Mouse (Mus musculus) intestine, embryonic 16.5 days (tissue): ENCODE measurements around the gene Zfp60. TPM values are rescaled to one million over a fixed set of nuclear protein-coding genes. Genes with fewer than 3 reads are reported as not detected.
"Not testable (repeated sequence)": the region's sequence is repeated elsewhere in the genome, so short reads cannot be mapped to it uniquely, and the experiment has no call there.

Source experiments
- ATAC-seq: fragments of 200-750 bp; cut with Nextera tagmentation; 2 replicates; pipeline ENCODE4 v1.8.0; 2017; ENCODE audit warnings: moderate TSS enrichment, moderate library complexity
- H3K27ac ChIP-seq: fragments of 300-500 bp; sonication (generic); 2 replicates; pipeline ENCODE4 v1.5.1; 2014; ENCODE audit warnings: mild to moderate bottlenecking, low read length
- H3K27me3 ChIP-seq: fragments of 300-500 bp; sonication (generic); replicated peaks from 2 replicates; pipeline ENCODE4 v1.6.1; 2014; ENCODE audit warnings: low read length, control low read depth, mixed read lengths; ENCODE audit not compliant: control insufficient read depth, insufficient read depth
- H3K36me3 ChIP-seq: fragments of 300-500 bp; sonication (generic); 2 replicates; pipeline ENCODE4 v1.6.1; 2014; ENCODE audit warnings: low read length, control low read depth; ENCODE audit not compliant: control insufficient read depth, insufficient read depth
- H3K4me1 ChIP-seq: fragments of 300-500 bp; sonication (generic); 2 replicates; pipeline ENCODE4 v1.6.1; 2014; ENCODE audit warnings: low read length, control low read depth, mixed read lengths; ENCODE audit not compliant: control insufficient read depth, insufficient read depth
- H3K4me2 ChIP-seq: fragments of 300-500 bp; sonication (generic); 2 replicates; pipeline ENCODE4 v1.6.1; 2014; ENCODE audit warnings: low read depth, low read length, control low read depth
- H3K4me3 ChIP-seq: fragments of 300-500 bp; sonication (generic); 2 replicates; pipeline ENCODE4 v1.5.1; 2014; ENCODE audit warnings: mild to moderate bottlenecking, low read length
- H3K9ac ChIP-seq: fragments of 300-500 bp; sonication (generic); 2 replicates; pipeline ENCODE4 v1.6.1; 2014; ENCODE audit warnings: low read depth, low read length
- H3K9me3 ChIP-seq: fragments of 300-500 bp; sonication (generic); 2 replicates; pipeline ENCODE4 v1.6.1; 2016; ENCODE audit warnings: low read length, control low read depth; ENCODE audit not compliant: control insufficient read depth
- WGBS: fragments of 180-500 bp; shearing (Covaris S2); extraction: QIAGEN DNeasy Blood & Tissue Kit; methylation state at CpG from one replicate; pipeline ENCODE4 v1.1.7; 2014; 5-methylcytosine and 5-hydroxymethylcytosine counted together
- polyA plus RNA-seq: library from polyadenylated mRNA; unstranded; fragments of >200 nt; fragmentation: Nextera tagmentation; extraction: Ambion mirVana; gene quantifications from 2 replicates; pipeline ENCODE4 v1.2.1, GENCODE M21; 2015

Gene Zfp60
- polyA plus RNA-seq, 1 experiment from 2014 or later, result 18.3 TPM

GRCm38 (mm10) chr7:27757048-27757375 lies 25.8 kb downstream of the Zfp60 start:
- H3K4me3 ChIP-seq, result no peak overlapping the region
- no peak overlapping the region for H3K27ac ChIP-seq
- H3K36me3 ChIP-seq, result no peaks in the 10 kb centered on the region; the same call in 1 of the 2 replicates
- 64% methylated on average over 3 of the region's 3 CpGs for WGBS
- no peaks in the 10 kb centered on the region for H3K9me3 ChIP-seq
- no peak for ATAC-seq
- H3K9ac ChIP-seq, result no peak overlapping the region
- no peaks in the 10 kb centered on the region for H3K4me1 ChIP-seq
- H3K4me2 ChIP-seq, result no peak overlapping the region
- no peaks in the 10 kb centered on the region for H3K27me3 ChIP-seq

- H3K4me1 ChIP-seq, result 0 out of 2 replicates have a peak, but pooled peaks cover 4% of the 10 kb centered on the region
- H3K9ac ChIP-seq, result peak overlapping the region; percentile 54
- peak overlapping the region; percentile 40 for H3K4me3 ChIP-seq
- no peaks in the 10 kb centered on the region for H3K9me3 ChIP-seq
- H3K27ac ChIP-seq, result no peak overlapping the region
- ATAC-seq, result peak; percentile 53; the same call in 1 of the 2 replicates
- peak overlapping the region; percentile 61 for H3K4me2 ChIP-seq
- H3K36me3 ChIP-seq, result no peaks in the 10 kb centered on the region
- WGBS, result 11% methylated on average over 17 of the region's 17 CpGs
- no peaks in the 10 kb centered on the region for H3K27me3 ChIP-seq
Observed at GRCm38 (mm10) chr7:27765176-27765886, 34.1 kb downstream of the Zfp60 start.

- Histone ChIP-seq H3K9ac (no peak overlapping the region), H3K4me2 (no peak overlapping the region), H3K27ac (no peak overlapping the region), H3K9me3 (no peaks in the 10 kb centered on the region), H3K36me3 (no peaks in the 10 kb centered on the region), H3K27me3 (no peaks in the 10 kb centered on the region), H3K4me3 (no peak overlapping the region), H3K4me1 (no peaks in the 10 kb centered on the region)
- ATAC-seq, result no peak
- 80% methylated on average over 5 of the region's 5 CpGs for WGBS
Observed at GRCm38 (mm10) chr7:27789306-27789705, 58.1 kb downstream of the Zfp60 start.

- ATAC-seq, H3K4me3 ChIP-seq, H3K9me3 ChIP-seq, H3K27me3 ChIP-seq, H3K9ac ChIP-seq, H3K27ac ChIP-seq, H3K4me1 ChIP-seq, H3K4me2 ChIP-seq, H3K36me3 ChIP-seq: not testable (repeated sequence)
- 45% methylated on average over 3 of the region's 3 CpGs for WGBS
Observed at GRCm38 (mm10) chr7:27793865-27794264, 62.7 kb downstream of the Zfp60 start.

- Histone ChIP-seq H3K36me3 (no peaks in the 10 kb centered on the region), H3K9ac (no peak overlapping the region), H3K27me3 (no peaks in the 10 kb centered on the region), H3K4me3 (no peak overlapping the region), H3K9me3 (no peaks in the 10 kb centered on the region; the same call in 1 of the 2 replicates), H3K4me1 (0 out of 2 replicates have a peak, but pooled peaks cover 4% of the 10 kb centered on the region), H3K27ac (no peak overlapping the region), H3K4me2 (no peak overlapping the region)
- ATAC-seq, result no peak
Observed at GRCm38 (mm10) chr7:27794566-27794965, 63.4 kb downstream of the Zfp60 start.

- Histone ChIP-seq H3K4me1 (0 out of 2 replicates have a peak, but pooled peaks cover 4% of the 10 kb centered on the region), H3K9me3 (no peaks in the 10 kb centered on the region; the same call in 1 of the 2 replicates), H3K4me2 (no peak overlapping the region), H3K4me3 (no peak overlapping the region), H3K27ac (no peak overlapping the region), H3K36me3 (no peaks in the 10 kb centered on the region), H3K9ac (no peak overlapping the region), H3K27me3 (no peaks in the 10 kb centered on the region)
- WGBS, result 38% methylated on average over 6 of the region's 8 CpGs
- ATAC-seq, result no peak
Observed at GRCm38 (mm10) chr7:27797906-27798811, 67.0 kb downstream of the Zfp60 start.

GRCm38 (mm10) chr7:27801137-27801536 lies 69.9 kb downstream of the Zfp60 start:
- 0 out of 2 replicates have a peak, but pooled peaks cover 4% of the 10 kb centered on the region for H3K4me1 ChIP-seq
- H3K36me3 ChIP-seq, result no peaks in the 10 kb centered on the region
- no peaks in the 10 kb centered on the region for H3K27me3 ChIP-seq
- H3K9ac ChIP-seq, result no peak overlapping the region
- no peak overlapping the region for H3K27ac ChIP-seq
- H3K4me3 ChIP-seq, result no peak overlapping the region
- WGBS, result 58% methylated on average over 2 of the region's 2 CpGs
- ATAC-seq, result no peak
- no peak overlapping the region for H3K4me2 ChIP-seq
- no peaks in the 10 kb centered on the region; the same call in 1 of the 2 replicates for H3K9me3 ChIP-seq

- 74% methylated on average over 5 of the region's 5 CpGs for WGBS
Observed at GRCm38 (mm10) chr7:27802986-27803385, 71.8 kb downstream of the Zfp60 start.

More at GRCm38 (mm10) chr7:27802986-27803385, 71.8 kb downstream of the Zfp60 start:
- no peak overlapping the region for H3K4me3 ChIP-seq
- no peaks in the 10 kb centered on the region for H3K27me3 ChIP-seq
- H3K4me2 ChIP-seq, result no peak overlapping the region
- no peak overlapping the region for H3K9ac ChIP-seq
- H3K36me3 ChIP-seq, result no peaks in the 10 kb centered on the region
- ATAC-seq, result no peak
- H3K9me3 ChIP-seq, result no peaks in the 10 kb centered on the region
- 0 out of 2 replicates have a peak, but pooled peaks cover 4% of the 10 kb centered on the region for H3K4me1 ChIP-seq
- no peak overlapping the region for H3K27ac ChIP-seq
